Mouse (Mus musculus): ENCODE data around the gene Efhc1.

The Efhc1 gene

DNA sequence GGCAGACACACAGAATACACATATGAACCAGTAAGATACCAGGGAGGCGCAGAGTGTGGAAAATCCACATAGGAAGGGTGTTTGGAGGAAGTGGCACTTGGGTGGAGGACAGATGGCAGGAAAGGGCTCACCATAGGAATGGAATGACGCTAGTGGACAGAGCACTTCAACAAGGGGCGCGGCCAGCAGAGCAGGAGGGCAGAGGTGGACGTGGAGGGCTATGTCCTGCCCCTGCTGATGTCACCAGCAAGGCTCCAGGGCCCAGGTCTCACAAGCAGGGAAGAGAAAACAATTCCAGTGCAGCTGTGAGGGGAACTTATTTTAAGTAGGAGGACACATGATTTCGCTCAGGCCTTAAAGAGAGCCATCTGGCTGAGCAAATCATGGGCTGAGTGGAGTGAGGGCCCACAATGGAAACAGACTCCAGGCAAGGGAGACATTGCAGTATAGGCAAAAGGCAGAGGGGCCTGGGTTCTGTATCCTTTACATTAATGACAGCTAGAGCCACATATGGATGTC is 58.9 kb downstream of the Efhc1 start:
- no peak for DNase-seq

- DNase-seq = no peak
These were observed 63.0 kb downstream of the Efhc1 start for GRCm38 (mm10) chr1:21014463-21014862.

GRCm38 (mm10) chr1:21023101-21023500 is 71.7 kb downstream of the Efhc1 start:
- no peak for DNase-seq

- DNase-seq = no peak
These were observed 73.8 kb downstream of the Efhc1 start for GRCm38 (mm10) chr1:21025203-21025602.

GRCm38 (mm10) chr1:21026534-21026933 is 75.1 kb downstream of the Efhc1 start:
- DNase-seq = no peak

GRCm38 (mm10) chr1:21029000-21029399 is 77.6 kb downstream of the Efhc1 start:
- DNase-seq = no peak

- DNase-seq = no peak
These were observed 80.2 kb downstream of the Efhc1 start for GRCm38 (mm10) chr1:21031650-21032049.

DNA sequence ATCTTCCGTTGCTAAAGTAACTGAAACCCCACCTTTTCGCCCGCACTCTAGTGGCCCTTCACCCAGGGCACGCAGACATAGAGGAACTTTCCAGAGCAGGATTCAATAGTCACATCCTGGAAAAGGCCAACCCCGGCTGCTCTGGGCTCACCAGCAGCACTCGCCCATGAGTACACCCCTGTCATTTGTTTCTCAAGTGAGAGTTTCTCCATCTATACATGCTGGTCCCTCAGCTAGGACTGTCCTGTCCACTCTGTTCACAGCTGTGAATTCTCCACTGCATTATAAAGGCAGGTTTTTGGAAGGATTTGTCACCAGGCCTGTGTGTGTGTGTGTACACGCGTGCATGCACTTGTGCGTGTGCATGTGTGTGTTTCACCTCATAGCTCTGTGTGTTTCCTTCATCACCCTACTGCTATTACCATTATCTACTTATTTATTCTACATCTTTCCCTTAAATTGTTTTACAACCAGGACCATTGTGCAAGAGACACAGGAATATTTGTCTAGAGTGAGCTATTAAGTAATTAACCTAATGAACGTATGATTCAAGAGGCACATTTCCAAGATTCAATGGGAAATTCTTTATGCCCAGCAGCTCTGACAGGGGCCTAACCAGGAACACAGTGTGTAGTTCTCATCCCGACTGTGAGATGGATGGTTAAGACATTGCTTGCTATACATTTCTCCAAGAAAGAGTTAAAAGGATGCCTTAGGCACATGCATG is 81.8 kb downstream of the Efhc1 start:
- no peak for DNase-seq

DNA sequence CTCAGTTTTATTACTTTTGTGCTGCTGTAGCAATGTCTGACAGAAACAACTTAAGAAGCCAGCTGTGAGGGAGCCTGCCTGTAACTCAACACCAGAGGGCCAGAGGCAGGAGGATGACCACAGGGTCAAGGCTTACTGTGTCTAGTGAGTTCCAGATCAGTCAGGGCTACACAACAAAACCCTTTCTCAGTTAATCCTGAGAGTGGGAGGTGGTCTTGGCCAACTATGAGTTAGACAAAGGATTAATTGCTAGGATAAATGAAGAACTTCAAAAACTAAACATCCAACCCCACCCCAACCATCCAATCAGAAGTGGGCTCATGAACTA is 82.3 kb downstream of the Efhc1 start:
- no peak for DNase-seq

DNA sequence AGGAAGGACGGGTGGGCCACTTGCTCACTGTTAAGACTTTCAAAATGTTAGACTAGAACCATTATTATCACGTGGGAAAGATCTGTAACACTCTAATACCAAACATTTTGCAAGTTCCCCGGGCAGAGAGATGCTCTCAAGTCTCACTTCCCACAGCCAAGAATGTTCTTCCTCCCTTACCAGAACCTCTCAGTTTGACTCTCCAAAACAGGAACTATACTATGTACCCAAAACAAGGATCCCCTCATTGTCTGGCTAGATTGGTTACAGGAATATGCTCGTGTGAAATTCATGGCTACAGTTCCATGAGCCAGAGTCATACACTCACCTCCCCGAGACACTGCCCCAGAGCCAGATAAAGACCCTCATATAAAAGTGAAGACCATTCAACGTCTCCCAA is 84.5 kb downstream of the Efhc1 start:
- DNase-seq = no peak

DNA sequence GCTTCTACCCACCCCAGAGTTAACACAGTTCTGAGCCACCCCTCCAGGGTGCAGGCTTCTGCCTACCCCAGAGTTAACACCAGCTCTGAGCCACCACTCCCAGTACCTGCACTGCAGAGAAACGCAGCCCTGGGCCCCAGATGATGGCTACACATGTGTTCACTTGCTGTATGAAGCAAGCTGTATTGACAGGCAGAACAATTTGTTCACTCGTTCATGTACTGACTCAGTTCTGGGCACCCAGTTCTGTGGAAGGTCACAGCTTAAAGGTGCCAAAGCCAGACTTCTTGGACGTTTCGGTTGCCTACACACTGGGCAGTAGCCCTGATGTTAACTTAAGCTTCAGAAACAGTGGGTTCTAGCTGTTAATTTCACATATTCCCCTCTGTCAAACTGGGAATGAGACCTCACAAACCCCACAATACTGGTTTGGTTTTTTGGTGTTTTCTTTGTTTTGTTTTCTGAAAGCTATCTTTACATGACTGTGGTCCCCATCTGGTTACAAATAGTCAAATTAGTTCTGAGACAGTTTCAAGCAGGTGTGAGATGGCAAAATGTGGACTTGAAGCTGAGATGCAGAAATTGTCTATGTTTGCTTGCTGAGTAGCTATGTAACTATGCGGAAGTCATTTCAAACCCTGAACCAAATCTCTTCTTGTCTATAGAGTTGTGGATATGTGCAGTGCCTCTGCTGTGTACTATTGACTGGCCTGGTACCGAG is 86.6 kb downstream of the Efhc1 start:
- DNase-seq = no peak

DNA sequence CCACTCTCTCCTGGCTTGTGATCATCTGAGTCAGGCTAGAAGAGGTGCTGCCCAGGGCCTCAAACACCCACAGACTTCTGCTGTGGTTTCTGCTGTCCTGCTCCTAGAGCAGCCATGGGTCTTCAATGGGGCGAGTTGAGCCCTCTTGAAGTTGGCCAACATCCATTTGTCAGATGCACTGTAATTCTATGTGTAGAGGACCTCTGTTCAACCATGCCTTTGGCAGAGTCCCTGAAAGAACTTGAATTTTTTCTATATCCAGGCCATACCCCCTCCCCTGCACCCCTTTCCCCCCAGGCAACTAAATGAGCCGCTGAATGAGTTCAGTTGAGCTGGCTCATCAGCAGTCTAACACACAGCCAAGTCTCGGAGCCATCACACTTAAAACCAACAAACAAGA is 88.1 kb downstream of the Efhc1 start:
- DNase-seq = no peak

DNA sequence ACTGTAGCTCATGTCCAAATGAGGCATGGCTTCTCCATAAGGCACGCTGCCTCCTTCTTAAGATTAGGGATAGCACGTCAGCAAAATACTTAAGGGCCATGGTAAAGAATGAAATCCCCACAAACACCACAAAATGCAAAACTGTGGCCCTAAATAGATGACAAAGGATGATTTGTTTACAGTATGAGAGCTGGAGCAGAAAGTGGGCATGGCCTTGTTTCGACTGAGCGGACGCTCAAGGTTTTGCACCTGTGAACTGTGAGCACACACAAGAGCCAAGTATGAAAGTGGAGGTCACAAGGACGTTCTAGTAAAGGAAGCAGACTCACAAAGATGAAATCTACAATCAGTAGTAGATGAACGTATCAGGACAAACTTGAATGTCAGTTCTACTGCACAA is 88.7 kb downstream of the Efhc1 start:
- no peak for DNase-seq

Measured in cerebellum, postnatal 14 days (tissue).